Mouse (Mus musculus) E14TG2a.4 (cell line): ENCODE data around the gene Rfesd.

ENCODE experiments used
- CTCF ChIP-seq: conservative IDR thresholded peaks from 2 replicates; pipeline ENCODE4 v1.5.1; 2014; ENCODE audit warnings: low read length
- POU5F1 ChIP-seq: IDR thresholded peaks from 2 replicates; pipeline ENCODE4 v1.6.1; 2014; ENCODE audit warnings: low read length, borderline replicate concordance

DNA sequence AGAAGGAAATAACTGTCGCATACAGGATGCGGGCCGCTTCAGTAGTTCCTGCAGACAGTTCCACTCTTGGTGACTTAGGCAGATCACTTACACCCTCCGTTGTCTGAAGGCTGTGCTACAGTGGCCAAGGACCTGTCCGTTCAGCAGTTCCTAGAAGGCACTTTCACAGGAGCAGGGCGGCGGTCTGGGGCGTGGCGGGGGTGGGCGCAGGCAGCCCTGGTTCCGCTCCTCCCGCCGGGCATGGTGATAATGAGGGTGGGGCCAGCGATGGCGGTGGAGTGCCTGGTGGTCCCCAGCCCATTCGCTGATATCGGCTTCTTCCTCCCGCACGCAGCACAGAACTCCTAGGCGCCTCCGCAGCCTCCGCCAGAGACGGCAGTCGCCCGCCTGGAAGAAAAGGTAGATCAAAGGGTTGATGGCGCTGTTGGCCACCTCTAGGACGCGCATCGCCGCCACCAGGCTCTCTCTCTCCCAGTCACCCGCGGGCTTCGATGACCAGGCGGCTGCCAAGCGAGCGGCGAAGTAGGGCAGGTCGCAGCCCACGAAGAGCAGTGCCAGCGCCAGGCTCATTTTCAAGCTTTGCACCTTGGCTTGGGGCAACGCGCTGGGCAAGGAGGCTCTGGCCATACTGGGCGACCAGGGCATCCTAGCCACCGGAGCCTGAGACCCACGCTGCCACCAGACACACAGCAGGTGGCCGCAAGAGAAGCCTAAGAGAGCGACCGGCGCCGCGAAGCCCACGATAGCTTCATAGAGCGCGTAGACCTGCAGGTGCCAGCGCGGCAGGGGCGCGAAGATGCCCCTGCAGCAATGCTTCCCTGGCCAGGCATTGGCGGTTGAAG lies 37.1 kb upstream of the Rfesd start:
- TF ChIP-seq CTCF (no peak), POU5F1 (no peak)
